Mouse (Mus musculus) MEL (cell line): ENCODE measurements around the gene Emc8. TPM values are rescaled to one million over a fixed set of nuclear protein-coding genes. Genes with fewer than 3 reads are reported as not detected.

ENCODE experiments used
- DNase-seq: peaks from one replicate; pipeline ENCODE4 v3.0.0; 2011; ENCODE audit warnings: low read depth, low spot score
- H3K27ac ChIP-seq: 2 replicates; pipeline ENCODE4 v1.5.1; 2012; ENCODE audit warnings: low read depth, mild to moderate bottlenecking, control low read depth, low read length, moderate library complexity; ENCODE audit not compliant: control insufficient read depth
- H3K27me3 ChIP-seq, 2 experiments: fragments of 150-350 bp in 1 of 2; sonication (generic) in 1 of 2; 2 replicates each; pipeline ENCODE4 v1.6.1; 2012; ENCODE audit warnings: low read length in 2 of 2, mild to moderate bottlenecking in 2 of 2, improper control_type of control experiment in 1 of 2, moderate library complexity in 1 of 2; ENCODE audit not compliant: insufficient read depth in 2 of 2, control insufficient read depth in 1 of 2
- H3K36me3 ChIP-seq, 2 experiments: 2 replicates each; pipeline ENCODE4 v1.6.1; 2012 to 2014; ENCODE audit warnings: low read length in 2 of 2, improper control_type of control experiment in 1 of 2, inconsistent platforms in 1 of 2, mild to moderate bottlenecking in 1 of 2; ENCODE audit not compliant: insufficient read depth in 2 of 2, control insufficient read depth in 1 of 2
- H3K4me1 ChIP-seq, 2 experiments: fragments of 150-350 bp in 1 of 2; sonication (generic) in 1 of 2; 2 replicates each; pipeline ENCODE4 v1.6.1; 2012; ENCODE audit warnings: low read length in 2 of 2, improper control_type of control experiment in 1 of 2, mild to moderate bottlenecking in 1 of 2; ENCODE audit not compliant: insufficient read depth in 2 of 2, control insufficient read depth in 1 of 2
- H3K4me3 ChIP-seq, 2 experiments: fragments of 150-350 bp in 1 of 2; sonication (generic) in 1 of 2; 2 replicates each; pipeline ENCODE4 v1.5.1; 2012; ENCODE audit warnings: low read depth in 2 of 2, low read length in 2 of 2, mild to moderate bottlenecking in 2 of 2, moderate library complexity in 2 of 2, control low read depth in 1 of 2, improper control_type of control experiment in 1 of 2; ENCODE audit not compliant: control insufficient read depth in 1 of 2, insufficient read depth in 1 of 2
- H3K79me2 ChIP-seq: 2 replicates; pipeline ENCODE4 v1.6.1; 2012; ENCODE audit warnings: mild to moderate bottlenecking, low read length, moderate library complexity; ENCODE audit not compliant: control insufficient read depth, poor library complexity, insufficient read depth
- H3K9ac ChIP-seq: 2 replicates; pipeline ENCODE4 v1.6.1; 2012; ENCODE audit warnings: low read depth, mild to moderate bottlenecking, control low read depth, low read length, moderate library complexity; ENCODE audit not compliant: control insufficient read depth, poor library complexity, severe bottlenecking
- H3K9me3 ChIP-seq: fragments of 150-350 bp; sonication (generic); replicated peaks from 2 replicates; pipeline ENCODE4 v1.6.1; 2012; ENCODE audit warnings: mild to moderate bottlenecking, low read length, improper control_type of control experiment, moderate library complexity; ENCODE audit not compliant: insufficient read depth
- CTCF ChIP-seq, 3 experiments: IDR thresholded peaks in 2 of 3; conservative IDR thresholded peaks in 1 of 3; 2 replicates each; pipeline ENCODE4 v1.5.1; 2011 to 2012; ENCODE audit warnings: low read length in 3 of 3, low read depth in 2 of 3, mild to moderate bottlenecking in 2 of 3, improper control_type of control experiment in 1 of 3, inconsistent platforms in 1 of 3, mixed read lengths in 1 of 3, moderate library complexity in 1 of 3; ENCODE audit not compliant: control insufficient read depth in 1 of 3, insufficient read depth in 1 of 3, poor library complexity in 1 of 3, severe bottlenecking in 1 of 3
- E2F4 ChIP-seq: IDR thresholded peaks from 2 replicates; pipeline ENCODE4 v1.6.1; 2011; ENCODE audit warnings: low read depth, low read length, improper control_type of control experiment, borderline replicate concordance
- ELF1 ChIP-seq: IDR thresholded peaks from 2 replicates; pipeline ENCODE4 v1.6.1; 2014; ENCODE audit warnings: low read depth, mild to moderate bottlenecking, inconsistent platforms, low read length, improper control_type of control experiment, moderate library complexity
- EP300 ChIP-seq, 2 experiments: IDR thresholded peaks; 2 replicates each; pipeline ENCODE4 v1.6.1; 2011; ENCODE audit warnings: improper control_type of control experiment in 2 of 2, low read length in 2 of 2, low read depth in 1 of 2, mild to moderate bottlenecking in 1 of 2
- KAT2A ChIP-seq: conservative IDR thresholded peaks from 2 replicates; pipeline ENCODE4 v1.6.1; 2012; ENCODE audit warnings: low read depth, low read length, improper control_type of control experiment, inconsistent platforms
- MAX ChIP-seq: IDR thresholded peaks from 2 replicates; pipeline ENCODE4 v1.6.1; 2011; ENCODE audit warnings: low read length, improper control_type of control experiment
- MXI1 ChIP-seq: IDR thresholded peaks from 2 replicates; pipeline ENCODE4 v1.6.1; 2011; ENCODE audit warnings: mild to moderate bottlenecking, low read depth, low read length, improper control_type of control experiment
- MYC ChIP-seq: IDR thresholded peaks from 2 replicates; pipeline ENCODE4 v1.6.1; 2011; ENCODE audit warnings: low read depth, mild to moderate bottlenecking, low read length, improper control_type of control experiment, moderate library complexity
- POLR2A ChIP-seq, 2 experiments: IDR thresholded peaks; 2 replicates each; pipeline ENCODE4 v1.6.1; 2011 to 2012; ENCODE audit warnings: low read length in 2 of 2, mild to moderate bottlenecking in 2 of 2, control low read depth in 1 of 2, improper control_type of control experiment in 1 of 2, low read depth in 1 of 2, moderate library complexity in 1 of 2; ENCODE audit not compliant: control insufficient read depth in 1 of 2, insufficient read depth in 1 of 2, poor library complexity in 1 of 2
- POLR2AphosphoS2 ChIP-seq: IDR thresholded peaks from 2 replicates; pipeline ENCODE4 v1.6.1; 2011; ENCODE audit warnings: low read length, improper control_type of control experiment
- POLR2AphosphoS5 ChIP-seq: IDR thresholded peaks from 2 replicates; pipeline ENCODE4 v1.6.1; 2012; ENCODE audit warnings: low read depth, borderline replicate concordance, mild to moderate bottlenecking, inconsistent platforms, low read length, moderate library complexity, mixed read lengths
- RAD21 ChIP-seq: IDR thresholded peaks from 2 replicates; pipeline ENCODE4 v1.6.1; 2011; ENCODE audit warnings: mild to moderate bottlenecking, low read depth, low read length, improper control_type of control experiment
- RCOR1 ChIP-seq: IDR thresholded peaks from 2 replicates; pipeline ENCODE4 v1.6.1; 2012; ENCODE audit warnings: low read depth, mild to moderate bottlenecking, inconsistent platforms, low read length, improper control_type of control experiment
- SIN3A ChIP-seq: IDR thresholded peaks from 2 replicates; pipeline ENCODE4 v1.6.1; 2012; ENCODE audit warnings: low read length, improper control_type of control experiment, inconsistent platforms
- TAL1 ChIP-seq: IDR thresholded peaks from 2 replicates; pipeline ENCODE4 v1.6.1; 2012; ENCODE audit warnings: mild to moderate bottlenecking, inconsistent platforms, low read length, moderate library complexity, mixed read lengths
- TBP ChIP-seq: IDR thresholded peaks from 2 replicates; pipeline ENCODE4 v1.8.0; 2011; ENCODE audit warnings: low read depth, low read length, improper control_type of control experiment
- TCF12 ChIP-seq: IDR thresholded peaks from 2 replicates; pipeline ENCODE4 v1.6.1; 2014; ENCODE audit warnings: low read depth, mild to moderate bottlenecking, inconsistent platforms, low read length, improper control_type of control experiment, moderate library complexity
- UBTF ChIP-seq: IDR thresholded peaks from 2 replicates; pipeline ENCODE4 v1.6.1; 2012; ENCODE audit warnings: low read depth, mild to moderate bottlenecking, inconsistent platforms, low read length, improper control_type of control experiment, moderate library complexity, borderline replicate concordance; ENCODE audit not compliant: insufficient read depth
- ZKSCAN1 ChIP-seq: IDR thresholded peaks from 2 replicates; pipeline ENCODE4 v1.6.1; 2012; ENCODE audit warnings: low read depth, mild to moderate bottlenecking, inconsistent platforms, low read length, improper control_type of control experiment, moderate library complexity
- ZNF384 ChIP-seq: IDR thresholded peaks from 2 replicates; pipeline ENCODE4 v1.6.1; 2012; ENCODE audit warnings: low read depth, mild to moderate bottlenecking, inconsistent platforms, low read length, improper control_type of control experiment
- polyA plus RNA-seq, 2 experiments: library from polyadenylated mRNA; stranded (reverse) in 1 of 2; unstranded in 1 of 2; fragments of >175 nt in 1 of 2; fragments of >200 nt in 1 of 2; gene quantifications; 2 replicates each; pipeline versions ENCODE4 v1.2.1 to v1.2.4; 2012; ENCODE audit warnings: low replicate concordance in 2 of 2, low read depth in 1 of 2; ENCODE audit not compliant: insufficient read length in 2 of 2, insufficient read depth in 1 of 2, missing spikeins in 1 of 2
- total RNA-seq: library from RNA; depleted of rRNA; stranded (reverse); fragments of 300-350 nt; gene quantifications from 2 replicates; pipeline ENCODE4 v1.2.3, GENCODE M21; 2012; rRNA removed

Emc8 gene
- total and polyA plus RNA-seq, 3 experiments = 180 to 269 TPM; not detected in 1

DNA sequence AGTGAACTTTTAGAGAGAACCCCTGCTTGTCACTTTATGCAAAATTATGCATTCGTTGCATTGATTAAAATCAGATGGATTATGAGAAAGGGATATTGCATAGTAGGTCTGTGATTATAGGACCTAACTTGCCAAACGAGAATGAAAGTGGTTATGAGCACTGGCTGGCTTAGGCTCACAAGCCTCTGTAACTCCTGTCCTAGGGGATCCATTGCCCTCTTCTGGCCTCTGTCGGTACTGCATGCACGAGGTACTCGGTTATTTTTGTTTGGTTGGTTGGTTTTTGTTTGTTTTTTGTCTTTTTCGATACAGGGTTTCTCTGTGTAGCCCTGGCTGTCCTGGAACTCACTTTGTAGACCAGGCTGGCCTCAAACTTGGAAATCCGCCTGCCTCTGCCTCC lies 60.5 kb downstream of the Emc8 start (continued):
- TF ChIP-seq POLR2AphosphoS5 = no peak
- no peak for TF ChIP-seq ZKSCAN1
- no peak for TF ChIP-seq ELF1
- TF ChIP-seq UBTF = no peak
- no peak for TF ChIP-seq ZNF384
- TF ChIP-seq RAD21 = peak; percentile 72
- TF ChIP-seq MYC = peak; percentile 42; the same call in 1 of the 2 replicates
- TF ChIP-seq CTCF (IDR thresholded peaks at IDR 0.05 in 2 of 3, conservative IDR thresholded peaks at IDR 0.05 in 1 of 3; ENCODE audit: control insufficient read depth in 1 of 3, insufficient read depth in 1 of 3, low read depth in 2 of 3, low read length in 3 of 3, poor library complexity in 1 of 3, severe bottlenecking in 1 of 3) = peak; percentile 78 to 93 (median 80)

GRCm38 (mm10) chr8:120607460-120607859 lies 60.9 kb downstream of the Emc8 start:
- H3K9me3 ChIP-seq = no peaks in the 10 kb centered on the region
- no peak overlapping the region for H3K27ac ChIP-seq
- no peaks in the 10 kb centered on the region for H3K79me2 ChIP-seq
- TF ChIP-seq TAL1 (no peak), TCF12 (no peak), MAX (no peak), KAT2A (no peak), EP300 (IDR thresholded peaks at IDR 0.05; ENCODE audit: low read depth in 1 of 2, low read length in 2 of 2) (no peak), ZKSCAN1 (no peak), TBP (no peak), POLR2A (IDR thresholded peaks at IDR 0.05; ENCODE audit: control insufficient read depth in 1 of 2, insufficient read depth in 1 of 2, low read depth in 1 of 2, low read length in 2 of 2, poor library complexity in 1 of 2) (no peak), SIN3A (no peak), MXI1 (no peak), ELF1 (no peak), POLR2AphosphoS5 (no peak), POLR2AphosphoS2 (no peak), RCOR1 (no peak), E2F4 (no peak), ZNF384 (no peak), RAD21 (no peak), MYC (no peak)
- peaks cover 0 to 3% of the 10 kb centered on the region in 2 experiments; a peak in 1 of 4 replicates for H3K36me3 ChIP-seq
- H3K4me1 ChIP-seq = peaks cover 2 to 3% of the 10 kb centered on the region in 2 experiments; a peak in 2 of 4 replicates
- H3K27me3 ChIP-seq = no peaks in the 10 kb centered on the region
- no peak for DNase-seq
- peak overlapping the region; percentile 40 for H3K9ac ChIP-seq
- peak overlapping the region; percentile 43 to 84 for H3K4me3 ChIP-seq

Other genes with a start within 250 kb of the Emc8 start
- 46.1 and 49.3 TPM in 2 replicates for gene Gins2, start 79.3 kb downstream of the Emc8 start, total RNA-seq
- gene Gins2, start 79.3 kb downstream of the Emc8 start, polyA plus RNA-seq = 100 to 1,000 TPM in 1 of 2 experiments, 10 to 100 TPM in 1; 39.6 to 150 TPM
- gene 1190005I06Rik, start 20.9 kb downstream of the Emc8 start, total RNA-seq = 2.0 and 2.3 TPM in 2 replicates
- gene 1190005I06Rik, start 20.9 kb downstream of the Emc8 start, polyA plus RNA-seq = 1 to 10 TPM in 1 of 2 experiments, not detected in 1; 2.1 TPM
- 0.54 TPM in 1 of 2 replicates, not detected in the other for gene Gm27021, start 494 bp downstream of the Emc8 start, total RNA-seq
- under 1 TPM in 1 of 2 experiments, not detected in 1; 0.21 TPM for gene Gm27021, start 494 bp downstream of the Emc8 start, polyA plus RNA-seq
- gene Cox4i1, start 351 bp downstream of the Emc8 start, total RNA-seq = 1,299 and 1,431 TPM in 2 replicates
- gene Cox4i1, start 351 bp downstream of the Emc8 start, polyA plus RNA-seq = 1,000 to 10,000 TPM; 1,011 to 2,173 TPM
- gene Irf8, start 67.8 kb upstream of the Emc8 start, total RNA-seq = not detected in 2 replicates
- gene Irf8, start 67.8 kb upstream of the Emc8 start, polyA plus RNA-seq = not detected